Mouse (Mus musculus) liver, postnatal 0 days (tissue): ENCODE measurements around the gene Tomm20.

ENCODE experiments used
- CTCF ChIP-seq: sonication (generic); IDR thresholded peaks from 2 replicates; pipeline ENCODE4 v1.5.1; 2016; ENCODE audit warnings: antibody characterized with exemption, low read depth
- EP300 ChIP-seq: IDR thresholded peaks from 2 replicates; pipeline ENCODE4 v1.6.1; 2016; ENCODE audit warnings: antibody characterized with exemption, low read depth, mild to moderate bottlenecking

DNA sequence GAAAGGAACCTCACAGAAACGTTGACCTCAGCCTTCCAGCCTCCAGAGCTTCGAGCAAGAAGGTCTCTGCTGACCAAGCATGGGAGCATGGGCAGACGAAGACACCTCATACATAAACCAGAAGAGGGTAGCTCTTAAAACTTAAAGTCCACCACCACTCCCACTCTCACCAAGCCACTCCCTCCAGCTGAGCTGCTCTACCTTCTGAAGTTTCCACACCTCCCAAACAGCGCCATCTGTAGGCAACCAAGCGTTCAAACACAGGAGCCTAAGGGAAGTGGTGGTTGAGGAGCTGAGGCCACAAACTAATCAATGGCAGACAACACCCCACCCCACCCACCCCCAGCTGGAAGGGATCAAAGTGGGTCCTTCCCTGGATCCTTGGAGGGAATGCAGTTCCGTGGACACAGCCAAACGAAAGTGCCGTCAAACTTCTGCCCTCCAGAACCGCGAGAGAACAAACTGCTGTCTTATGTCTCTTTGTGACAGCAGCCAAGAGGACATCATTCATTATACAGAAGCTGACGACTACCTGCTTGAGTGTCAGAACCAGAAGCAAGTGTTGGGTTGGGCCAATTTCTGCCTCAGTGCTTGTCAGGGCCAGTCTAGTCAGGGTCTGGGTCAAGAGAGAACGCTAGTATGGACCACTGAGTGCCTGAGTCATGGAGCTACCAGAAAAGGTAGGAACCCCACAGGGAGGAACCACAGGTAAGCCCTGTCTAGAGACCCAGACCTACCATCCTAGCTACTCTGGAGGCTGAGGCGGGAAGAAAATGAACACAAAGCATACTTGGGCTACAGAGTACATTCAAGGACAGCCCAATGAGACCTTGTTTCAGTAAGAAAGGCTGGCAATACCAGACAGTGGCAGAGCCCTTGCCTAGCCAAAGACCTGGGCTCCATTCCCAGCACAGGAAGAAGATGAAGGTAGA lies 59.8 kb downstream of the Tomm20 start:
- TF ChIP-seq EP300 = no peak
- TF ChIP-seq CTCF = peak; percentile 67
